Mouse (Mus musculus): ENCODE measurements around the gene Lmod1. TPM values are rescaled to one million over a fixed set of nuclear protein-coding genes. Genes with fewer than 3 reads are reported as not detected.

Lmod1 gene
- polyA plus RNA-seq, 1 experiment: 0.30 TPM

DNA sequence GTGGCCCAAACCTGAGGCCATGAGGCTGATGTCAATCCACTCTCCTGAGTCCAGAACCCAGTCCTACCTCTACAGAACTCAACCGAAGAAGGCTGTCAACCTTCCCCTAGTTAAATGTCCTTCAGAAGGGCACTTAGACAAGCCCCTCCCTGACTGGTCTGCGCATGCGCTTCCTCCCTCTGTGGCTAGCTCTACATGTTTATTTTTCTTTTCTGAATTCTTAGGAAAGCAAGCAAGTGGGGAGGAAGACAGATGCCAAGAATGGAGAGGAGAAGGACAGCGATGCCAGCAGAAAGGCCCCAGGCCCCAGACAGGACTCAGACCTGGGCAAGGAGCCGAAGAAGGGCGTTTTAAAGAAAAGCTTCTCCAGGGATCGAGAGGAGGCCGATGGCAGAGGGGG lies 38.8 kb downstream of the Lmod1 start:
- TF ChIP-seq POLR2A (IDR thresholded peaks at IDR 0.05; ENCODE audit: borderline replicate concordance, extremely low read depth, insufficient read depth, insufficient read length, poor library complexity, severe bottlenecking) (no peak), CTCF (IDR thresholded peaks at IDR 0.05; ENCODE audit: borderline replicate concordance, extremely low read depth, insufficient read depth, insufficient read length) (no peak)
- no peak for DNase-seq (ENCODE audit: low read depth)

- no peak for DNase-seq (ENCODE audit: low read depth)
- TF ChIP-seq CTCF (IDR thresholded peaks at IDR 0.05; ENCODE audit: borderline replicate concordance, extremely low read depth, insufficient read depth, insufficient read length) (no peak), POLR2A (IDR thresholded peaks at IDR 0.05; ENCODE audit: borderline replicate concordance, extremely low read depth, insufficient read depth, insufficient read length, poor library complexity, severe bottlenecking) (no peak)
Measured at GRCm38 (mm10) chr1:135366380-135366779, 41.8 kb downstream of the Lmod1 start.

- TF ChIP-seq POLR2A (IDR thresholded peaks at IDR 0.05; ENCODE audit: borderline replicate concordance, extremely low read depth, insufficient read depth, insufficient read length, poor library complexity, severe bottlenecking): no peak
- no peak for TF ChIP-seq CTCF (IDR thresholded peaks at IDR 0.05; ENCODE audit: borderline replicate concordance, extremely low read depth, insufficient read depth, insufficient read length)
- no peak for DNase-seq (ENCODE audit: low read depth)
Measured at GRCm38 (mm10) chr1:135367005-135367404, 42.4 kb downstream of the Lmod1 start.

DNA sequence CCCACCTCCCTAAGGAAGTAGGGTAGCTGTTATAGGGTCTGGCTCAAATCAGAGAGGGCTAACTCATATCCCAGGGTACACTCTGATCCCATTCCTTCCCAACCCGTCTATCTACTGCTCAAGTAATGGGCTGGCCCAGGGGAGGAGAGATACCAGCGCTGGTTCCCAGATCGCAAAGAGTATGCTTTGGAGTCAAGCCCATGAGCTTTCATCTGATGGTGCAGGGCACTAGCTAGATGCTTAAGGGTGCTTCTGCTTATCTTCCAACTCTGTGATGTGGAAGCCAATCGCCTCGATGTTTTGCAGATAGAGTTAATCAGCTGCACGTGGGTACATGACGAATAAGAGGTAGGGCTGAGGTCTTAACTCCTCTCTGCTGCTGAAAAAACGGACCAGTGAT lies 43.0 kb downstream of the Lmod1 start:
- TF ChIP-seq POLR2A (IDR thresholded peaks at IDR 0.05; ENCODE audit: borderline replicate concordance, extremely low read depth, insufficient read depth, insufficient read length, poor library complexity, severe bottlenecking): no peak
- TF ChIP-seq CTCF (IDR thresholded peaks at IDR 0.05; ENCODE audit: borderline replicate concordance, extremely low read depth, insufficient read depth, insufficient read length): no peak
- no peak for DNase-seq (ENCODE audit: low read depth)

GRCm38 (mm10) chr1:135368245-135368644 lies 43.6 kb downstream of the Lmod1 start:
- TF ChIP-seq CTCF (IDR thresholded peaks at IDR 0.05; ENCODE audit: borderline replicate concordance, extremely low read depth, insufficient read depth, insufficient read length) (peak; percentile 93), POLR2A (IDR thresholded peaks at IDR 0.05; ENCODE audit: borderline replicate concordance, extremely low read depth, insufficient read depth, insufficient read length, poor library complexity, severe bottlenecking) (no peak)

DNA sequence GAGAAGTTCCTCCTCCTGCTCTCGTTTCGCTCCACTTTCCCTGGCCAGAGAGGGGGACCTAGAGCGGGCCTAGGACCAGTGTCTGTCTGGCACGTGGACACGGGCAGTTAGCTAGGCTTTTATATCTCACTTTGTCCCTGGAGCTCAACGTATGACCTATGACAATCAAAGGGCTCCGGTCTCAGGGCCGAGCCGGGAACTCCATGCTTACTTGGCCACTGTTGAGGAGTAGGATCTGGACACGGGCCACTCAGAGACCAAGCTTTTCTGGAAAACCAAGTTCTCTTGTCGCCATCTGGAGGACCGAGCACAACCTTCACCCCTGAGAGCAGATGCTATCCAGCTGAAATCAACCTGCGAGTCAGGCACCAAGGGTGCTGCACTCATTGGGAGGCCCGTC lies 44.4 kb downstream of the Lmod1 start:
- peak; percentile 60 for DNase-seq (ENCODE audit: low read depth)
- TF ChIP-seq CTCF (IDR thresholded peaks at IDR 0.05; ENCODE audit: borderline replicate concordance, extremely low read depth, insufficient read depth, insufficient read length) (peak; percentile 39; the same call in 1 of the 2 replicates), POLR2A (IDR thresholded peaks at IDR 0.05; ENCODE audit: borderline replicate concordance, extremely low read depth, insufficient read depth, insufficient read length, poor library complexity, severe bottlenecking) (no peak)

More at GRCm38 (mm10) chr1:135368245-135368644, 43.6 kb downstream of the Lmod1 start:
- DNase-seq (ENCODE audit: low read depth): peak; percentile 96

DNA sequence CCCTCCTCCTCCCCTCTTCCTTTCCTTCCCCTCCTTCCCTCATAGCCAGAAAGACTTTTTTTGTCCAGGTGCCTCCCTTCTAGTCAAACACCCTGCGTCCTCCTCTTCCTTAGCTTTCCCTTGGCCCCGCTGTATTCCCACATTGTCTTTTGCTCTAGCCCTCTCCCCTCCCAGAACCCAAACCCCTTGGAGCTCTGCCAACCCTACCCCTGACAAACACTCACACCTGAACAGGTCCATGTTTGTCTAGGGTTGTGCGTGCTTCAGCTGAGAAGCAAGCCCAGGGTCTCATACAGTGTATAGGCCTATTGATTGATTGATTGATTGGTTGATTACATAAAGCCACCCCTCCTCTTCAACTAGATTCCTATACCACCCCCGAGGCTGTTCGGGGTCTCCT lies 44.8 kb downstream of the Lmod1 start:
- TF ChIP-seq CTCF (IDR thresholded peaks at IDR 0.05; ENCODE audit: borderline replicate concordance, extremely low read depth, insufficient read depth, insufficient read length) (no peak), POLR2A (IDR thresholded peaks at IDR 0.05; ENCODE audit: borderline replicate concordance, extremely low read depth, insufficient read depth, insufficient read length, poor library complexity, severe bottlenecking) (no peak)
- no peak for DNase-seq (ENCODE audit: low read depth)

- TF ChIP-seq POLR2A (IDR thresholded peaks at IDR 0.05; ENCODE audit: borderline replicate concordance, extremely low read depth, insufficient read depth, insufficient read length, poor library complexity, severe bottlenecking) (no peak), CTCF (IDR thresholded peaks at IDR 0.05; ENCODE audit: borderline replicate concordance, extremely low read depth, insufficient read depth, insufficient read length) (no peak)
- DNase-seq (ENCODE audit: low read depth): peak; percentile 78
Measured at GRCm38 (mm10) chr1:135373171-135373677, 48.6 kb downstream of the Lmod1 start.

DNA sequence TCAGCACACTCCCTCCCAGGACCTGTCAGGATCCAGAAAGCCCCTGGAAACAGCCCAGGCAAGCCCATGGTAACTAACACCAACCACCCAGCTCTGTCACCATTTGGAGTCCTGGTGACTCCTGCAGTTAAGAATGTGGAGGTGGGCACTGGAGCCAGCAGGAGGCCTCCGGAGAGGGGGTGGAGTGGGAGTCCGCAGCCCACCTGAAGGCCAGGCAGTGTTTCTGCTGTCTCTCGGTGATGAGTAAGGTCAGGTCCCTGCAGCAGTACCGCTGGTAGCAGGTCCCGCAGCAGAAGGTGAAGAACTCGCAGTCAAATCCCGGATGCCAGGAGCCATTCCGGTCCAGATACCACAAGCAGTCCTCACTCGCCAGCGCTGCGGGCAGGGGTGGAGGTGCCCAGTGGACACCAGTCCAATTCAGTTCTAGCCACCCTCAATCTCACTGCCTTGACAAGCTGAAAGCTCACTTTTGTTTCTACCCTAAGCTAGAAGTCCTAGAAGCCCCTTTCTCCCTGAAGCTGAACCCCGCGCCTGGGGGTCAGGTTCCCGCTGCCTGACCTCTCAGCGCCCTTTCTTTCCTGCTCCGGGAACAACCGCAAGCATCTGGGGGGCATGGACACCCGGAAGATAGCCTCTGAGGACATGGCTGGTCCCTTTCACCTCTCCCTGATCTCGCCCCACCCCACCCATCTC lies 49.7 kb downstream of the Lmod1 start:
- peak; percentile 39 for DNase-seq (ENCODE audit: low read depth)
- TF ChIP-seq CTCF (IDR thresholded peaks at IDR 0.05; ENCODE audit: borderline replicate concordance, extremely low read depth, insufficient read depth, insufficient read length): no peak
- no peak for TF ChIP-seq POLR2A (IDR thresholded peaks at IDR 0.05; ENCODE audit: borderline replicate concordance, extremely low read depth, insufficient read depth, insufficient read length, poor library complexity, severe bottlenecking)

GRCm38 (mm10) chr1:135374868-135375581 lies 50.4 kb downstream of the Lmod1 start, which contains the start of gene Shisa4:
Gene Shisa4, minus strand, starts transcription at chr1:135375237.
- TF ChIP-seq CTCF (IDR thresholded peaks at IDR 0.05; ENCODE audit: borderline replicate concordance, extremely low read depth, insufficient read depth, insufficient read length) (no peak), POLR2A (IDR thresholded peaks at IDR 0.05; ENCODE audit: borderline replicate concordance, extremely low read depth, insufficient read depth, insufficient read length, poor library complexity, severe bottlenecking) (peak; percentile 99)
- peak; percentile 92 for DNase-seq (ENCODE audit: low read depth)

GRCm38 (mm10) chr1:135378576-135378975 lies 54.0 kb downstream of the Lmod1 start:
- TF ChIP-seq CTCF (IDR thresholded peaks at IDR 0.05; ENCODE audit: borderline replicate concordance, extremely low read depth, insufficient read depth, insufficient read length) (no peak), POLR2A (IDR thresholded peaks at IDR 0.05; ENCODE audit: borderline replicate concordance, extremely low read depth, insufficient read depth, insufficient read length, poor library complexity, severe bottlenecking) (no peak)
- no peak for DNase-seq (ENCODE audit: low read depth)
